Mouse (Mus musculus) cerebellum, adult 2 months (tissue): ENCODE results near the gene Hs2st1. TPM values are rescaled to one million over a fixed set of nuclear protein-coding genes. Genes with fewer than 3 reads are reported as not detected.
A peak's percentile ranks its signal among the peaks of the same experiment; 100 is the strongest.

ENCODE experiments used
- DNase-seq, 2 experiments: peaks; one replicate each; pipeline ENCODE4 v3.0.0; 2021
- H3K27ac ChIP-seq: fragments of 200-500 bp; 2 replicates; pipeline ENCODE4 v1.5.1; 2012; ENCODE audit warnings: low read length, control low read depth, inconsistent platforms; ENCODE audit not compliant: insufficient read depth
- H3K27me3 ChIP-seq: fragments of 200-500 bp; 2 replicates; pipeline ENCODE4 v1.6.1; 2012; ENCODE audit warnings: inconsistent platforms, mild to moderate bottlenecking, low read length, moderate library complexity; ENCODE audit not compliant: control insufficient read depth, insufficient read depth
- H3K4me1 ChIP-seq: fragments of 200-500 bp; 2 replicates; pipeline ENCODE4 v1.6.1; 2011; ENCODE audit warnings: low read length; ENCODE audit not compliant: control insufficient read depth, insufficient read depth
- H3K4me3 ChIP-seq: fragments of 200-500 bp; replicated peaks from 2 replicates; pipeline ENCODE3; 2011; ENCODE audit warnings: mild to moderate bottlenecking, low read depth, low read length, control low read depth; ENCODE audit not compliant: insufficient read depth
- CTCF ChIP-seq: fragments of 200-500 bp; IDR thresholded peaks from 2 replicates; pipeline ENCODE4 v1.5.1; 2011; ENCODE audit warnings: low read depth, mild to moderate bottlenecking, control low read depth, low read length, moderate library complexity, borderline replicate concordance; ENCODE audit not compliant: insufficient read depth
- POLR2A ChIP-seq: fragments of 200-500 bp; IDR thresholded peaks from 2 replicates; pipeline ENCODE4 v1.6.1; 2011; ENCODE audit warnings: low read length, control low read depth, borderline replicate concordance; ENCODE audit not compliant: insufficient read depth
- WGBS: fragments of 180-500 bp; shearing (Covaris S2); methylation state at CpG from one replicate; pipeline ENCODE4 v1.1.7; 2018; 5-methylcytosine and 5-hydroxymethylcytosine counted together
- polyA plus RNA-seq: library from polyadenylated mRNA; depleted of rRNA; stranded (reverse); fragments of >200 nt; gene quantifications from 2 replicates; pipeline ENCODE4 v1.2.3, GENCODE M21; 2012

Gene Hs2st1
- polyA plus RNA-seq, 1 experiment = 15.4 TPM

GRCm38 (mm10) chr3:144453701-144454430 is 116.1 kb downstream of the Hs2st1 start:
- peak; percentile 57; the same call in 1 of the 2 replicates for TF ChIP-seq CTCF
- TF ChIP-seq POLR2A = no peak
- Histone ChIP-seq H3K4me3 (no peak overlapping the region), H3K4me1 (peaks cover under 1% of the 10 kb centered on the region; the same call in 1 of the 2 replicates), H3K27me3 (no peaks in the 10 kb centered on the region), H3K27ac (no peak overlapping the region)
- WGBS = 59% methylated on average over 19 of the region's 19 CpGs
- peak; percentile 23 to 60 for DNase-seq

GRCm38 (mm10) chr3:144448977-144449376 is 121.0 kb downstream of the Hs2st1 start:
- peaks cover 10% of the 10 kb centered on the region for H3K4me1 ChIP-seq
- no peak overlapping the region for H3K4me3 ChIP-seq
- no peak for DNase-seq
- TF ChIP-seq CTCF (no peak), POLR2A (no peak)
- no peaks in the 10 kb centered on the region for H3K27me3 ChIP-seq
- H3K27ac ChIP-seq = no peak overlapping the region
- 92% methylated on average over 6 of the region's 6 CpGs for WGBS

- H3K27me3 ChIP-seq = no peaks in the 10 kb centered on the region
- H3K4me1 ChIP-seq = peaks cover 10% of the 10 kb centered on the region
- TF ChIP-seq POLR2A (no peak), CTCF (no peak)
- no peak overlapping the region for H3K4me3 ChIP-seq
- no peak overlapping the region for H3K27ac ChIP-seq
- WGBS = 80% methylated on average over 9 of the region's 9 CpGs
- DNase-seq = no peak
Measured at GRCm38 (mm10) chr3:144447917-144448316, 122.1 kb downstream of the Hs2st1 start.

DNA sequence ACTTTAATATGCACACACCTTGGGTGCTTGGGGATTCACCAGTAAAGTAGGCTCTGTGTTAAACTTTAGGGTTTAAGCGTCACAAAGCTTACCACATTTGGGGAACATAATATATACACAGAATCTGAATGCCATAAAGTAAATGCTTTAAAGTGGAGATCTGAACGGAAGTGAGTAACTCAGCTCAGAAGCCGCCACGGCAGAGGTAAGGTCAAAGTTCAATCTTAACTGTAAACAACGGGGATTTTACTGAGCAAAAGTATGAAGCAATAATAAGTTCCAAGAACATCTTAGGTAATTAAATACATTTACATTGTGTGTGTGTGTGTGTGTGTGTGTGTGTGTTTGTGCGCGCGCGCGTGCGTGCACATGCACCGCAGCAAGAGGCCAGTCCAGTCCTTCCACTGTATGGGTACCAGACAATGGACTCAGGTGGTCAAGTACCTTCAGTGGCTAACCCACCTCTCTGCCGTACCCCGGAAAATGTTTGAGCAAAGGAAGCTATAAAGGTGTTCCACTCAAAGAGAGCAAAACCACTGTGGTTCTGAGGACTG is 123.8 kb downstream of the Hs2st1 start:
- 95% methylated on average over 14 of the region's 14 CpGs for WGBS
- Histone ChIP-seq H3K4me3 (no peak overlapping the region), H3K27me3 (no peaks in the 10 kb centered on the region), H3K27ac (no peak overlapping the region), H3K4me1 (peaks cover 10% of the 10 kb centered on the region)
- DNase-seq = no peak
- no peak for TF ChIP-seq POLR2A

GRCm38 (mm10) chr3:144437871-144438398 is 132.0 kb downstream of the Hs2st1 start:
- no peak overlapping the region for H3K27ac ChIP-seq
- DNase-seq = no peak
- no peaks in the 10 kb centered on the region for H3K27me3 ChIP-seq
- H3K4me1 ChIP-seq = no peaks in the 10 kb centered on the region
- H3K4me3 ChIP-seq = no peak overlapping the region
- 96% methylated on average over 14 of the region's 14 CpGs for WGBS
- TF ChIP-seq CTCF (no peak), POLR2A (no peak)

DNA sequence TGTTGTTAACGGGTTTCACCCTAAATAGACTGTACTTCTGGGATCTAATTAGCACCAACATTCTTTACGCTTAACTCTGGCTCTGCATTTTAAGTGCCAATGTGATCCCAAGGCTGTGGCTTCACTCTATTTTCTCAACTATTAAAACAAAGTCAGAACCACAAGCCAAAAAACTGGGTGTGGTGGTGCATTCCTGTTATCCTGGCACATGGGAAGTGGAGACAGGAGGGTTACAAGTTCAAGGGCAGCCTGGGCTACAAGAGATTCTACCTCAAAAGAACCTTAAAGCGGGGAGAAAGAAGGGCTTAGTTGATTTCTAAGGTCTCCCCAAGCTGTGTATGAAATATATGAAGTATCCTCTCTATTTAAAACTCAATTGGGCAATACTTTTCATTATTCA is 133.9 kb downstream of the Hs2st1 start:
- H3K4me3 ChIP-seq = no peak overlapping the region
- 94% methylated on average over 3 of the region's 3 CpGs for WGBS
- DNase-seq = no peak
- no peaks in the 10 kb centered on the region for H3K4me1 ChIP-seq
- no peak overlapping the region for H3K27ac ChIP-seq
- H3K27me3 ChIP-seq = no peaks in the 10 kb centered on the region
- no peak for TF ChIP-seq POLR2A
- TF ChIP-seq CTCF = no peak

DNA sequence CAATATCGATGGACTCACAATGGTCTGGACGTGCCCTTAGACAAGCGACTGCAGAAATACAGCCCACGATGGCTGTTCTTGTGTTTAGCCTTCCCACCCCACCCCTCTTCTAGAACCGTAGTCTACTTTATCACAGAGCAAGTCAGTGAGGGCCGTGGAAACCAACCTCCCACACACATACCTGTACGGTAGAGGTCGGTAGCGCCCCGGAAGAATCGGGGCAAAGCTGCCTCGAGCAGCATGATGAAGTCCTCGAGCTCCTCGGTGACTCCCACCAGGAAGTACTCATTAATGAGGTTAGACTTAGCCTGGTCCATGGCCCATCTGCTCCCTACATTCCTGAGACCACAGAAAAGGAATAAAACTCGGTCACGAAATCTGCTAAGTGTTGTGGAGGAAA is 134.7 kb downstream of the Hs2st1 start:
- TF ChIP-seq POLR2A (no peak), CTCF (no peak)
- no peaks in the 10 kb centered on the region for H3K27me3 ChIP-seq
- no peak overlapping the region for H3K4me3 ChIP-seq
- DNase-seq = no peak
- no peak overlapping the region for H3K27ac ChIP-seq
- no peaks in the 10 kb centered on the region for H3K4me1 ChIP-seq
- WGBS = 92% methylated on average over 16 of the region's 16 CpGs

DNA sequence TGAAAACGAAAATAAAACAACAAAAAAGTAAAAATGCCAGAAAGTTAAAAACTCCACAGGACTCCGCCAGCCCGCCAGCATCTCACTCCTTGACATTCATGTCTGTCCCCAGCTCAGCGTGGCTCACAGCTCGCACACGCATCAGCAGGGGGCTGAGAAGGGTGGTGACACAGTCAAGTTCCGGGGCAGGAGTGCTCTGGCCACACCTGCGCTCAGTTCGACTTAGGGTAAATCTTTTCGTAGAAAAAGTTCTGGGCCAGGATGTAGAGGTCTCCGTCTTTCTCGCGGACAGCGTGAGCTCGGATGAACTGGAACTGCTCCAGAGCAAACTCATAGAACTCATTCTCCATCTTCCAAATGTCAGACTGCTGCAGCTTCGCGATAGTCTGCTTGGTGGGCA is 135.7 kb downstream of the Hs2st1 start:
- 89% methylated on average over 17 of the region's 17 CpGs for WGBS
- no peaks in the 10 kb centered on the region for H3K27me3 ChIP-seq
- H3K4me3 ChIP-seq = no peak overlapping the region
- TF ChIP-seq CTCF = no peak
- no peak for TF ChIP-seq POLR2A
- H3K4me1 ChIP-seq = no peaks in the 10 kb centered on the region
- H3K27ac ChIP-seq = no peak overlapping the region
- no peak for DNase-seq

- TF ChIP-seq POLR2A (no peak), CTCF (no peak)
- no peak overlapping the region for H3K27ac ChIP-seq
- no peak overlapping the region for H3K4me3 ChIP-seq
- H3K4me1 ChIP-seq = no peaks in the 10 kb centered on the region
- H3K27me3 ChIP-seq = no peaks in the 10 kb centered on the region
- no peak for DNase-seq
- 89% methylated on average over 7 of the region's 7 CpGs for WGBS
Measured at GRCm38 (mm10) chr3:144433039-144433438, 136.9 kb downstream of the Hs2st1 start.
